Mouse (Mus musculus) lung, postnatal 4 days (tissue): Measurements from ENCODE around the gene Pofut2.

Experiments
- DNase-seq, 2 experiments: peaks; one replicate each; pipeline ENCODE4 v3.0.0; 2021

Pofut2 gene

DNA sequence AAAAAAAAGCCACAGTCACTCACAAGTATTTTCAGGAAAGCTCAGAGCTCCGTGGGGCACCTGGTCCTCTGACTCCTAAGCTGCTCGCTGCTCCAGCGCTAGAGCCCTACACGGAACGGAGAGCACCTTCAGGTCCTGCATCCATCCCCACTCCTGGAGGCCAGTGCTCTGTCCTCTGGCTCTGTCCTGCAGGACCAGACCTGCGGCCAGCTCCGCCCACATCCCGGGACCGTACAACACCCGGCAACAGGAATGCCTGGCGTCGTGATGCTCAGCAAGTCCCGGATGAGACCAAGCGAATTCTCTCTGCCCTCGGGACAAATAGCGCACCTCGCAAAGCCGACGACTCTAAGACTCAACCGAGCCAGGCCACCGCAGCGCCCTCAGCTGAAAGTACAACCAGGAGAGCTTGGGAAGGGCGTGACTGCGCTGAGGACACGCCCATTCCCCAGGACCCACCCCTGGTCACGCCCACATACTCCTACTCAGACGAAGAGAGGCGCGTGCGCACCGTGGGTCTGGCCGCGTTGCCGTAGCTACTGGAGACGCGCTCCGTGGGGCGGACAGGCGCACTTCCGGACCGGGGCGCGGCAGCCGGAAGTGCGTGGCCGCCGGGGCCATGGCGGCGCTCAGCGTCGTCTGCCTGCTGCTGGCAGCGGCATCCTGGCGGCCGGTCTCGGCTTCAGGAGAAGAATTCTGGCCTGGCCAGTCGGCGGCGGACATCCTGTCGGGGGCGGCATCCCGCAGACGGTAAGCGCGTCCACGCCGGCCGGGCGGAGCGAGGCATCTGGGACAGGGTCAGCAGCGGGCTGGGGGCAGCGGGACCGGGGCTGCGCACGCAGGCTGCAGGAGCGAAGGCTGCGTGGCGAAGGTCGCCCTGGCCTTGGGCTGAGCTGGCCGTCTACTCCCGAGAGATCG, at the start of gene Pofut2:
TSS of gene Pofut2 (plus strand) at position 515 of the 918 bp plus-strand sequence.
- DNase-seq = peak; percentile 96 to 98

DNA sequence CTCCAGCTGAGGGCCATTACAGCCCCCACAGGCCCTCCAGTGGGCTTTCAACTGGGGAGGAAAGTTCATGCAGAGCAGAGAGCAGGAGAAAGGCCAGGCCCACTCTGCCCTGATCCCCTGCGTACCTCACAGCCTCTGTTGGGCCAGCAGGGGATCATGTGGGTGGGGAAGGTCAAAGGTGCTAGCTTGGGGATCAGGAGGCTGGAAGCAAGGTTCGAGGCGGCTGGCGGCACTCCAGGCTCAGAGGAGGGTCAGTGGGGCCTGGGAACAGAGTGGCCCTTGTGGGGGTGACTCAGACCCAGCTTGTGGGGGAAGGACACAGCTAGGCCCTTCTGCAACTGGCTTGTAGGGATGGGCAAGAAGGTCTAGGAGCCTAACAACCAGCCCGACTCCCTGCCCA, 49.8 kb upstream of the Pofut2 start:
- no peak for DNase-seq

GRCm38 (mm10) chr10:77210666-77211065, 48.4 kb upstream of the Pofut2 start:
- no peak for DNase-seq

DNA sequence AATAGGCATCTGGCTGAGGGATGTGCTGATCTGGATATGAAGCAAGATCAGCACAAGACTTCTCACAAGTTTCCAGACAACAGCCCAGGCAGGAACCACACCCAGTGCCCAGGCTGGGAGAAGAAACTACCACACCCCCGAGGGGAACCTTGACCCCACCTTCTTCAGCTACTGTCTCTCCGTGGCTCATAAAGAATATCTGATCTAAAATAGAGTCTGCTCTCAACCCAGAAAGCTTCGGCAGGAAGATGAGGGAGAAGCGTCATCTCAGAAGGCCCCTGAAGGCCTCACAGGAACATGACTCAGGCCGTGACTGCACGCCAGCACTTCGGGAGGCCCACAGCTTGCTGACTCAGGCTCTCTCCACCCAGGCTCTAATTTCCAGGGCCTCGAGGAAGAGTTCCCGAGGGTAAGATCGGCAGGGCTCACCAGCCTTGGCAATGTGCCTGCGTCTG, 47.9 kb upstream of the Pofut2 start:
- DNase-seq = peak; percentile 59 to 70

DNA sequence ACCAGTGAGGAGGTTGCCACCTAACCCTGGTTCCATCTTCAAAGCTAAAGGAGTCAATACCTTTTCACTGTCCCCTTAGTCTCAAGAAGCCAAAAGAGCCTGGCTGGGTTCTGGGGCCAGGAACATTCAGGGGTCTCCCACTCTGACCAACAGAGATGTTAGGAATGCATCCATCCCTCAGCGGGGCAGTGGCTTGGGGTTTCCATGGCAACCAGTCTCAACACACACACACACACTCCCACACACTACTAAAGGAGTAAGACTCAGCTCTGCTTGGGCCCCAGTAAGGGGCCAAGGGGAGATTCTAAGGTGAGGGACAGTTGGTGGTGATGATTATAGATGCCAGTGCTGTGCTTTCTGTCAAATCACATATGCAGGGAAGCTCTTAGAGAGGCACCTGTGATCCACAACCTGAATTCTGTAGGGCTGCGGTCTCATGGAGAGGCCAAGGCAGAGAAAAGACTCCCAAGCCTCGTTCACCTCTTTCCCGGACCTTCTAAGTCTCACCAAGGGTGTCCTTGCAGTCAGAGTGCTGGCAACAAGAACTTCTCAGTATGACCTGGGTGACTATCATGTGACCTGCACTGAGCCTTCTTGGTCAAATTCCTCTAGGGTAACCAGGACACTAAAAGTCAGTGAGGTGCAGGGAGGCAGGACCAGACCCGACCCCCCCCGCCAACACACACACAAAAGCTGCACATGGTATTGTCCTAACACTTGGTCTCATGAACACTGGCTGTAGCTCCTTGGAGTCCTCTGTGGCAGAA, 46.5 kb upstream of the Pofut2 start:
- no peak for DNase-seq

DNA sequence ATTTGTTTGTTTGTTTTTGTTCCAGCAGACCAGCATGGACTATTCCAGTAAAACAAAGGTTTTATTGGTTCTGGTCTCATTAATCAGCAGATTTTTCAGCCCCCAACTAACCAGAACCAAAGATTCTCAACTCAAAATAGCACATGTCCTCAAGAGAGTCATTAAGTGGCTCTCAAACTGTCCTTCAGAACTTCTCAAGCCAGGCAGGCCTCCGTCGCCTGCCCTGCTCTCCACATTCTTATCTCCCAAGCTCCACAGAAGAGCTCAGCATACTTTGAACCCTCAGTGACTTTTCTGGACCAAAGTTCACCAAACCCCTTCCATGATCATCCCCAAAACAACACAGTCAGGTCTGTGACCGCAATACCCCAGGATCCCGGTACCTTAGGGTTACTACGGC, 45.5 kb upstream of the Pofut2 start:
- DNase-seq = no peak

DNA sequence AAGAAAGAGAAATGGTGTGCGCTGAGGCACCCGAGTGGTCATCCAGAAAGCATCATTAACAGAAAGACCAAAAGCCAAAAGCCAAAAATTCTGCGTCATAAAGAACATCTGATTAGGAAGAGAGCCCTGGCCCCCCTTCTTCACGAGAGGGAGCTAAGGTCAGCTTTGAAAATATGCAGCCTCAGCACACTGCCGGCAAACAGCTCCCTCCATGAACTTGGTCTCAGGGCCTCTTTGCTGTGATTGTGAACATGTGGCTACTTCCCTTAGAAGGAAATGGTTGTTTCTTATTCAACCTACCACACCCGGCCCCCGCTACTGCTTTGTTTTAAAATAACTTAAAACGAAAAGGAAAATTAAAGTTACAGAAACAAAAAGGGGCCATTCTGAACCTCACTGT, 44.4 kb upstream of the Pofut2 start:
- DNase-seq = peak; percentile 25 to 48

DNA sequence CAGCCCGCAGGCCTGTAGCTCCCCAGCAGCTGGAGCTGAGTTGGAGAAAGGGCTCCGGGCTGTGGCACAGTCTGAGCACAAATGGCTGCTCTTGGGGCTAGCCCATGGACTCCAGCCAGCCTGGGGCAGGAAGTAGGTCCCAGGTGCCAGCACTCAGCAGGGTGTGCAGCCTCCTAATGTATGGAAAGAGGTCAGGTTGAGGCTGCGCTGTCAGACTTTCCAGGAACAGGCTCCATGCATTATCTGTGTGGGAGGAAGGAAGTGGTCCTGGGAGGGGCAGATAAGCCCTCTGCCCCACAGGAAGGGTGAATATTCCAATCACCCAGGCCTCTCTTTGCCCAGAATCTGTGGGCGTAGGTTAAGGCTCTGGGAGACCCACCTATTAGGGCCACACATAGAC, 43.4 kb upstream of the Pofut2 start:
- DNase-seq = peak; percentile 47 to 72

- DNase-seq = no peak
Measured at GRCm38 (mm10) chr10:77216313-77216712, 42.7 kb upstream of the Pofut2 start.

- no peak for DNase-seq
Measured at GRCm38 (mm10) chr10:77217155-77217731, 41.8 kb upstream of the Pofut2 start.

DNA sequence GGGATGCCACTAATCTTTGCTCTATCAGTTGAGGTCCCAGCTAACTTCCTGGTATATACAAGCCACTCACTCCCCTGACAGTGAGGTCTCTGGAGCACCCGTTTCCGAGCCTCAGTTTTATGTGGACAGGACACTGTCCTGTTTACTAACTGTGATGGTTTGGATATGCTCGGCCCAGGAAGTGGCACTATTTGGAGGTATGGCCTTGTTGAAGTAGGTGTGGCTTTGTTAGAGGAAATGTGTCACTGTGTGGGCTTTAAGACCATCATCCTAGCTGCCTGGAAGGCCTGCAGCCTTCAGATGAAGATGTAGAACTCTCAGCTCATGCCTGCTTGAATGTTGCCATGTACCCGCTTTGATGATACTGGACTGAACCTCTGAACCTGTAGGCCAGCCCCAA, 41.0 kb upstream of the Pofut2 start:
- DNase-seq = no peak

GRCm38 (mm10) chr10:77219411-77220025, 39.5 kb upstream of the Pofut2 start:
- DNase-seq = no peak

DNA sequence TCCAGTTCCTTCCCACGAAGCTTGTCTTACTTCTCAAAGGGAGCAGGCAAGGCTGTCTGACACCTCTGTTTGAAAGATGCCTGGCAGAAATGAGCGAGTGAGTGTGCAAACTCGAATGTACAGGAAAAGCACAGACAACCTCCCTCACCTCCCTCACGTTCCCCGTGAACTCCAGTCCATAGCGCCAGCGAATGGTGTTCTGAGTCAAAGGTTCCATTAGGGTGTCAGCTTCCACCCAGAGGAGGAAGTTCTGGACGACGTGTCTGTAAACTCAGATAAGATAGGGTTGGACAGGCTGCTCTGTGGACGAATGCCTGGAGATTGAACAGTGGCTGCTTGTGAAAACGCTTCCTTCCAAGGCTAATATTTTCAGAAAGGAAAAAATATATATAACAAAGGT, 37.9 kb upstream of the Pofut2 start:
- DNase-seq = peak; percentile 33 to 45

DNA sequence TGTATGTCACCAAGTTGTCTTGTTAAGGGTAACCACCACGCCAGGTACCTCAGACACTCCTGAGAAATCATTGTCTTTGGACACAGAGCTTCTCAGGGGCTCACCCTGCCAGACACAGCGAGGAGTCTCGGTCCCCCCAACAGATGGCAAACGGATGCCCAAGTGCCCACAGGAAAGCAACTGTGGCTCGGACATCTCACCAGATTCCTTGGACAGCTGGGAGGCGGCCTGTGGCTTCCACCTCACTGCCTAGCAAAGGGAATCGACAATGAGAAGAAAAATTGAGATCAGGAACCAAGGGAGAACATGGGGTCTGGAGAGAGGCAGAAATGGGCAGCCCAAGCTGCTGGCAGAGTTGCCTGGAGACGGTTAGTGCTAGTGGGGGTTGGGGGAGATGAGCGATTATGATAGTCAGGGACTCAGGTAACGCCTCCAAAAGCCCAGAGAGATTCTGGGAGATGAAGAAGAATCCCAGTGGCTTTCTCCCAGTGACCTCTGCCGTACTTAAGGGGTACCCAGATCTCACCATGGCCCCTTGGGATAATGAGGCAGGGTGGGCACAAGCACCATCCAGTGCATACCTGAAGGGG, 36.0 kb upstream of the Pofut2 start:
- DNase-seq = no peak

DNA sequence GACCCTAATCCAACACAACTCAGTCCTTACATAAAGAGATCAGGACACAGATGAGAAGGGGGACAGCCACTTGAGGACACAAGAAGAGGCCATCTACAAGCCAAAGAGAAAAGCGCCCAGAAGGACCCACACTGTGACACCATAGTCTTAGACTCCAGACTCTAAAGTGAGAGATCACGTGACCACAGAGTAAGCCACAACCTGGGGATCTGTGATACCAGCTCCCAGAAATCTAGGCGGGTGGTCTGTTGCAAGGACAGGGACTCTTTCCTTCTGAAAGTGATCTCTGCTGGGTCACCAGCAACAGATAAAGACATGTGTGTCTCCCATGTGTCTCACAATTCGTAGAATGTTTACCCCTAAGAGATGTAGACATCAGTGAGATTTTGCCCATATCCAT, 34.6 kb upstream of the Pofut2 start:
- no peak for DNase-seq

DNA sequence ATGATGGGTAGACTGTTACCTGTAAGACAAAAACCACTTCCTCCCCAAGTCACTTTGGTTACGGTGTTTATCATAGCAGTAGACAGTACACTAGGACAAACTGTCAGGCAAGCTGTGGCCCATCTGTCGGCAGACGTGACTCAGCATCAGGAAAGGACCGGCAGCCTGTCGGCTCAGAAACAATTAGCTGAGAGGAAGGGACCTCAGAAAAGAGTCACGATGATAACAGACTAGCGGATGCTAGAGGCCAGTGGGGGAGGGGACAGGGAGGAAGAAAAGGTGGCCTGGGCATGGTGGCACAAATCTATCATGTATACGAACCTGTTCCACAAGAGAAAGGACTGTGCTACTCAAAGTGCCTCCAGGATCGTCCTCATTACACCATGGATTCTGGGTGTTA, 33.6 kb upstream of the Pofut2 start:
- DNase-seq = peak; percentile 32 to 43

DNA sequence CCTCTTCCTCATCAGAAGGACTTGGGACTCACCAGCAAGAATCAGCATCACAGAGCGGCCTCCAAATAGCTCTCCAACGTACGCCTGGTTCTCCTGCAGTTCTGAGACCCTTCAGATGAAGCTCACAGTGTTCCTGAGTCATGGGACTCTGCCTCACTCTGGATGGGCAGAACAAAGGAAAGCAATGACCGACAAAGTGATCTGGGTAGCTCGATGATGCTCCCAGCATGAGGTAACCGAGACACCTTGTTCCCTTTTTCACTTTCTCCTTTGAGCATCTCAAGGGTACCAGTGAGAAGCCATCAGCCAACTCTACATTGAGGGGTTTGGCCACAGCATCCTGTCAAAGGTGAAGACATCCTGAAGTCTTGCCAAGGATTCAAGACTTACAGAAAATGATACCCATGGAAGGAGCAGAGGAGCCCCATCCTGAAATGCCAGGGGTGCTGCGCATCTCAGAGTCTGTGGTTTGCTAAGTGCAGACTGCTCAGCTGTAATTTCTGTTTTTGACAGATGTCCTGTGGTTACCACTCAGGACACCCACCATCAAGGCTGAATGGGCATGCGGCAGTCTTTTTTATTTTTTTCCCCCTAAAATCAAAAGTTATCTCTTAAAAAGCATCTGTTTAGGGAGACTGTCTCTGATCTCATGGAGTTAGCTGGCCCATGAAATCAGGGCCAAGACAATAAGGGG, 32.9 kb upstream of the Pofut2 start:
- no peak for DNase-seq

DNA sequence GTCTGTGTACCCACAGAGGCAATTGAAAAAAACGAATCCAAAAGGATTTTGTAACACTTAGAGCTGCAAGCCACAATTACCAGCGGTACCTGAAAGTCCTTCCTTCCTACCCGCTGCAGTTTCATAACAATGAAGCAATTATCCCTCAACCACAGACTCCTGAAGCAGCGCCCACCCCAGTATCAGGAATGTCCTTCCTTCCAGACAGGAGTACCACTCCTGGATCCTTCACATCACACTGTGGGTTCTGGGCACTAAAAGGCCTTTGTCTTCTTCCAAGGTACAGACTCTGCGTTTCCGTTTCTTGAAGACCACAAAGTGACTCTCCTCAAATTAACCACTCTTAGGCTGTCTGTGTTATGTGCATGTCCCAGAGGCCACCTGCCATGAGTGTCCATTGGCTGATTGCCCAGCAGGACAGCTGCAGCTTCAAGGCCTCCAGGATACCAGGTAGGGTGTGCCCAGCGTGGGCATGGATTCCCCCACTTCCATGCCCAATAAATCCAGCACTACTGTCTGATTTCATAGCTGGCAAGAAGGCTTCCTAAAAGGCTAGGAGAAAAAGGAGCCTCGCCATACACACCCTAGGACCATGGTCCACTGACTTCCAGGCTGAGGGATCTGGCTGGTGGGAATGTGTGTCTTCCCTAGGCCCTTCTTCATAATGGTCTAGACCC, 32.2 kb upstream of the Pofut2 start:
- DNase-seq = no peak

DNA sequence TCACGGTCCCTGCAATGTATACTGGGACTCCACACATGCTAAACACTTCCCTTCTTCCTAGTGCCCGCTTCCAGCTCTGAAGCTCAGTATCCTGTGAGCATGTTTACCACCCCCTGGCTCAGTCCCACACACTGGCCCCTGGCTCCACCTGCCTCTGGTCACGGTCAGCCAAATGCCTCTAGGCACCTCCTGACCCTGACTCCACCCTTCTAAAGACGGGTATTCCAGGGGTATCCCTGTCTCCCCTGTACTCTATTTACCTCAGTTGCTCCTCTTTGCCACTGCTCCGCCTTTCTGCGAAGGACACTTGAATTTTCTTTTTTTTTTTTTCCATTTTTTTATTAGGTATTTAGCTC, 31.7 kb upstream of the Pofut2 start:
- DNase-seq = no peak

GRCm38 (mm10) chr10:77229609-77230595, 29.1 kb upstream of the Pofut2 start:
- no peak for DNase-seq
